Mouse (Mus musculus) CD8-positive naive resting alpha-beta T cell, adult 2 months (primary cell): ENCODE results near the gene Prkag1.

Experiments
- DNase-seq, 2 experiments: peaks; one replicate each; pipeline ENCODE4 v3.0.0; 2022; ENCODE audit warnings: low read depth in 2 of 2, low spot score in 2 of 2

Prkag1 gene

GRCm38 (mm10) chr15:98830736-98831683 is at the start of gene Prkag1:
Gene Prkag1, minus strand, starts transcription at chr15:98831521.
- DNase-seq, result peak; percentile 97 to 99

GRCm38 (mm10) chr15:98877331-98877730 is 46.0 kb upstream of the Prkag1 start:
- DNase-seq, result peak; percentile 72 to 85

- peak; percentile 85 to 92 for DNase-seq
Observed at GRCm38 (mm10) chr15:98871916-98872888, 40.9 kb upstream of the Prkag1 start.

- no peak for DNase-seq
Observed at GRCm38 (mm10) chr15:98871070-98871915, 40.0 kb upstream of the Prkag1 start, which contains the start of gene Kmt2d. Gene Kmt2d, minus strand, starts transcription at chr15:98871204.

- DNase-seq, result no peak
Observed at GRCm38 (mm10) chr15:98870179-98871069, 39.1 kb upstream of the Prkag1 start.

GRCm38 (mm10) chr15:98869342-98870178 is 38.2 kb upstream of the Prkag1 start:
- peak in 1 of 2 experiments; percentile 32 for DNase-seq

GRCm38 (mm10) chr15:98868346-98869063 is 37.2 kb upstream of the Prkag1 start:
- DNase-seq, result no peak

- DNase-seq, result peak; percentile 38 to 54
Observed at GRCm38 (mm10) chr15:98867321-98867720, 36.0 kb upstream of the Prkag1 start.

- no peak for DNase-seq
Observed at GRCm38 (mm10) chr15:98866501-98866900, 35.2 kb upstream of the Prkag1 start.

- DNase-seq, result no peak
Observed at GRCm38 (mm10) chr15:98865771-98866170, 34.5 kb upstream of the Prkag1 start.

GRCm38 (mm10) chr15:98864951-98865350 is 33.6 kb upstream of the Prkag1 start:
- DNase-seq, result no peak

- no peak for DNase-seq
Observed at GRCm38 (mm10) chr15:98863451-98863958, 32.2 kb upstream of the Prkag1 start.

- no peak for DNase-seq
Observed at GRCm38 (mm10) chr15:98861701-98862410, 30.5 kb upstream of the Prkag1 start.

GRCm38 (mm10) chr15:98860921-98861320 is 29.6 kb upstream of the Prkag1 start:
- DNase-seq, result no peak

- no peak for DNase-seq
Observed at GRCm38 (mm10) chr15:98859319-98860043, 28.2 kb upstream of the Prkag1 start.

- DNase-seq, result no peak
Observed at GRCm38 (mm10) chr15:98854214-98854613, 22.9 kb upstream of the Prkag1 start.
